Mouse (Mus musculus) limb, embryonic 14.5 days (tissue): ENCODE results near the gene Ppp6r2. TPM values are rescaled to one million over a fixed set of nuclear protein-coding genes. Genes with fewer than 3 reads are reported as not detected.

Experiments used
- ATAC-seq: fragments of 200-750 bp; cut with Nextera tagmentation; 2 replicates; pipeline ENCODE4 v1.8.0; 2017; ENCODE audit warnings: low read depth, moderate number of reproducible peaks, moderate TSS enrichment; ENCODE audit not compliant: low FRiP score
- DNase-seq: peaks from one replicate; pipeline ENCODE4 v3.0.0-alpha.2; 2015; ENCODE audit warnings: low spot score
- H3K27ac ChIP-seq: fragments of 300-500 bp; sonication (generic); replicated peaks from 2 replicates; pipeline ENCODE4 v1.5.1; 2014; ENCODE audit warnings: low read depth, mild to moderate bottlenecking, low read length, moderate library complexity, mixed read lengths
- H3K27me3 ChIP-seq: fragments of 300-500 bp; sonication (generic); 2 replicates; pipeline ENCODE4 v1.6.1; 2014; ENCODE audit warnings: low read length, mixed read lengths; ENCODE audit not compliant: control insufficient read depth, insufficient read depth
- H3K36me3 ChIP-seq: fragments of 300-500 bp; sonication (generic); 2 replicates; pipeline ENCODE4 v1.6.1; 2014; ENCODE audit warnings: mild to moderate bottlenecking, low read length, moderate library complexity, mixed read lengths; ENCODE audit not compliant: control insufficient read depth, insufficient read depth
- H3K4me1 ChIP-seq: fragments of 300-500 bp; sonication (generic); 2 replicates; pipeline ENCODE4 v1.6.1; 2014; ENCODE audit warnings: antibody characterized with exemption, low read length, mixed read lengths; ENCODE audit not compliant: control insufficient read depth, insufficient read depth
- H3K4me2 ChIP-seq: fragments of 300-500 bp; sonication (generic); replicated peaks from 2 replicates; pipeline ENCODE4 v1.6.1; 2014; ENCODE audit warnings: low read depth, mild to moderate bottlenecking, low read length, moderate library complexity; ENCODE audit not compliant: severe bottlenecking
- H3K4me3 ChIP-seq: fragments of 300-500 bp; sonication (generic); replicated peaks from 2 replicates; pipeline ENCODE4 v1.5.1; 2014; ENCODE audit warnings: low read length
- H3K9ac ChIP-seq: fragments of 300-500 bp; sonication (generic); 2 replicates; pipeline ENCODE4 v1.6.1; 2014; ENCODE audit warnings: mild to moderate bottlenecking, low read depth, low read length, moderate library complexity; ENCODE audit not compliant: severe bottlenecking
- H3K9me3 ChIP-seq: fragments of 300-500 bp; sonication (generic); 2 replicates; pipeline ENCODE4 v1.6.1; 2016; ENCODE audit warnings: low read length; ENCODE audit not compliant: control insufficient read depth
- POLR2A ChIP-seq: fragments of 200-500 bp; IDR thresholded peaks from 2 replicates; pipeline ENCODE4 v1.8.0; 2012; ENCODE audit warnings: inconsistent platforms, mild to moderate bottlenecking, moderate library complexity, borderline replicate concordance; ENCODE audit not compliant: insufficient read depth, insufficient read length; ENCODE audit errors: extremely low read depth
- WGBS: fragments of 180-500 bp; shearing (Covaris S2); extraction: QIAGEN DNeasy Blood & Tissue Kit; methylation state at CpG from one replicate; pipeline ENCODE4 v1.1.7; 2014; 5-methylcytosine and 5-hydroxymethylcytosine counted together
- polyA plus RNA-seq, 2 experiments: library from polyadenylated mRNA; depleted of rRNA in 1 of 2; stranded (reverse) in 1 of 2; unstranded in 1 of 2; fragments of >200 nt; fragmentation: Nextera tagmentation in 1 of 2; extraction: Ambion mirVana in 1 of 2; gene quantifications; 2 replicates each; pipeline versions ENCODE4 v1.2.1 to v1.2.3; 2012 to 2014

Ppp6r2 gene
- polyA plus RNA-seq, 2 experiments = 28.3 to 71.5 TPM

DNA sequence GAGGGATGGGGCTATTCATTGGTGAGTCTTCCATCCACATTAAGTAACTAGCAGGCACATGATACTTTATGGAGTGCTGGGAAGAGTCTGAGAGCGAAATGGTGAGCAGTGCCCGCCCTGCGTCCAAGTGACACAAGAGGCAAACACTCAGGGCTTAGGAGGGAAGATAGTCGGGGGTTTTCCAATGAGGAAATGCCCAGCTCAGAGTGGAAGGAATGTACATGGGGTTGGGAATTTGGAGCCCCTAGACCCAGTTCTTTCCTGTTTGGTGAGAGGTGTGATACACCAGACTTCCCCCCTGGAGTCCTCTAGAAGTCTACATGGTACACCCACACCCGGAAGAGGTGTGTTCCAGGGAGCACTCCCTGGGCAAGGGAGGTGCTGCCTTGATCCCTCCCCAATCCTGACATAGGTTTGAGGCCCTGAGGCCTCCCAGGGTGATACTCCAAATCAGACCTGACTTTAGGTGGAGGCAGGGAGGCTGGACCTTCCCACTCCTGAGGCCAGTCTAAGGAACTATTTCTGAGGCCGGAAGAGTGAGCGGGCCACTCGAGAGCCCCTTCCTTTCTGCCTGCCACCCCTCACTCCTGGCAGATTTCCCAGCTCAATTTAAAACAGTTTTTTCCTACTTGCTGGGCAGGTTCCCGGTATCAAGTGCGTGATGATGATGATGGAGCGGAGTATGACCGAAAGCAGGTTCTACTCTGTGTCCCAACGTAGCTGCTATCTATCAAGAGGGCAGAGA is 35.8 kb upstream of the Ppp6r2 start:
- Histone ChIP-seq H3K27ac (no peak overlapping the region), H3K4me2 (no peak overlapping the region; the same call in 1 of the 2 replicates)
- no peak for ATAC-seq

DNA sequence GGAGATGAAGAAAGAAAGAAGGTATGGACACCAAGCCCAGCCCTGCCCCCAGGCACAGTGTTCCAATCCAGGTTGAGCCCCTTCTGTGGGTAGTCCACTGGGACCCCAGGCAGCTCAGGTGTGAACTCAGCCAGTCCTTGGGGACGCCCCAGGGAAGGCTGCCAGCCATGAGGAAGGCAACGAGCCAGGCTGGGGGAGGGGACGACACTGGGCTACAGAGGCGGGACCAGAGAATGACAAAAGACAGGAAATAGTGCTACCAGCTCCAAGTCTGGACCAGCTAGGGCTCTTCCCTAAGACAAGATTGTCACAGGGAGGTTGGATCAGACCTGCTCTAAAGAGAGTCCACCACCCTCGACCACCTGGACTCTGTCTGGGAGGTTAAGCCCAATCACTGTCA is 34.2 kb upstream of the Ppp6r2 start:
- Histone ChIP-seq H3K4me3 (no peak overlapping the region), H3K36me3 (no peaks in the 10 kb centered on the region), H3K9me3 (no peaks in the 10 kb centered on the region), H3K4me2 (peak overlapping the region; percentile 1; the same call in 1 of the 2 replicates), H3K27me3 (no peaks in the 10 kb centered on the region), H3K4me1 (peaks cover 76% of the 10 kb centered on the region), H3K27ac (no peak overlapping the region), H3K9ac (no peak overlapping the region)
- 18% methylated on average over 5 of the region's 5 CpGs for WGBS
- no peak for DNase-seq
- TF ChIP-seq POLR2A = no peak
- no peak for ATAC-seq

More for the DNA sequence above, 35.8 kb upstream of the Ppp6r2 start:
- Histone ChIP-seq H3K9me3 (no peaks in the 10 kb centered on the region), H3K4me3 (no peak overlapping the region), H3K27me3 (no peaks in the 10 kb centered on the region), H3K4me1 (peaks cover 77% of the 10 kb centered on the region), H3K9ac (no peak overlapping the region), H3K36me3 (no peaks in the 10 kb centered on the region)
- DNase-seq = no peak
- no peak for TF ChIP-seq POLR2A
- WGBS = 60% methylated on average over 13 of the region's 13 CpGs

DNA sequence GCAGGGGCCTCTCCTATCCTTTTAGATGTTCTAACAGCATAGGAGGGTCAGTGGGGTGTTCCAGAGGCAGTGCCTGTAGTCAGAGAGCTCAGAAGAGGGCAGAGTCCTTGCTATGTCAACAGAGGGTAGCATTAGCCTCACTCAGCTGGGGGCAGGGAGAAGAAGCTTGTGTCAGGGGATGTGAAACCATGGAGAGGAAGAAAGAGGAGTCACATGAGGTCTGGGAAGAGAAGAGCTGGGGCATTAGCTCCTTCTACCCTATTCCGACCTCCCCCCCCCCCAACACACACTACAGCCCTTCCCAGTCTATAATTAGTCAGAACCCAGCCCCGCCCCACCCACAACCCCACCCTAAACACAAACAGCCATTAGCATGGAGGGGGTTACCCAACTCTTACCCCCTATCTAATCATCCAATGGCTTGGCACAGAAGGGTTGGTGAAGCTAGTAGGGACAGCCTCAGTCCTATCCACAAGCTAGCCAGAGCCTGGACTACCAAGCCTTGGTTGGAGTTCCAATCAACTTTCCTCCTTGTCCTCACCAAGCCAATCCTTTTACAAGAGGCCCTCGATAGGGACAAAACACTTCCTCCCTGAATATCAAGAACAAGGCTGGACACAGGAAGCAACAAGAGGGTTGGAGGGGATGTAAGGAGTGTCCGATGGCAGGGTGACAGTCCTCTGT is 33.6 kb upstream of the Ppp6r2 start:
- no peaks in the 10 kb centered on the region for H3K27me3 ChIP-seq
- no peak overlapping the region; the same call in 1 of the 2 replicates for H3K4me3 ChIP-seq
- 81% methylated on average over 4 of the region's 4 CpGs for WGBS
- no peak for ATAC-seq
- H3K9ac ChIP-seq = no peak overlapping the region
- no peak for DNase-seq
- no peaks in the 10 kb centered on the region for H3K9me3 ChIP-seq
- H3K4me2 ChIP-seq = peak overlapping the region; percentile 75
- TF ChIP-seq POLR2A = no peak
- H3K27ac ChIP-seq = no peak overlapping the region
- no peaks in the 10 kb centered on the region for H3K36me3 ChIP-seq
- H3K4me1 ChIP-seq = peaks cover 70% of the 10 kb centered on the region

DNA sequence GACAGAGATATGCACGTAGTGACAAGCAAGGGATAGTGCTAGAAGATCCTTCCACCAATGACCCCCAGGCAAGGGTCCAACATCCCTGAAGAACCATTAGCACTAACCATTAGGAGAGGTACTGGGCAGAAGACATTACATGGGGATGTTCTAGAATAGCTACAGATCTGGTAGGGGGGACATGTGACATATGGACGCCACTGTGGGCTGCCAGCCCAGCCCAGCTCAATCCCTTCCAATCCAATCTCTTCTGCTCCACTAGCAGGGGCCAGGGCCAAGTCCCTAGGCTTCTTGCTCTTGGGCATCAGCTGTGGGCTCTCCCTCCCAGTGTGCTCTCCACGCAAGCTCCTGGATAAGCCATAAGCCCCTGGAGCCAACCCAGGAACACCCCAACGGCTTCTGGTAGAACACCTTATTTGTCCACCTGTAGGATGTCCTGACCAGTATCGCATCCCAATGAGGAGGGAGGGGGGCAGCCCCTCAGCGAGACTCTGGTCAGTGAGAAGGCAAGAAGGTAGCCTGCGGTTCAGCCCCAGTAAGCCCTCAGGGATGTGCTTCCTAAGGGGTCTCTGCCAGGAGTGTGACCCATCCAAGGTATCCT is 33.0 kb upstream of the Ppp6r2 start:
- no peaks in the 10 kb centered on the region for H3K9me3 ChIP-seq
- peaks cover 66% of the 10 kb centered on the region for H3K4me1 ChIP-seq
- peak overlapping the region; percentile 90 for H3K27ac ChIP-seq
- peak overlapping the region; percentile 67 for H3K4me3 ChIP-seq
- ATAC-seq = no peak
- no peaks in the 10 kb centered on the region for H3K27me3 ChIP-seq
- no peak for DNase-seq
- H3K4me2 ChIP-seq = peak overlapping the region; percentile 75
- no peaks in the 10 kb centered on the region for H3K36me3 ChIP-seq
- H3K9ac ChIP-seq = peak overlapping the region; percentile 78
- WGBS = 70% methylated on average over 7 of the region's 7 CpGs
- no peak for TF ChIP-seq POLR2A

DNA sequence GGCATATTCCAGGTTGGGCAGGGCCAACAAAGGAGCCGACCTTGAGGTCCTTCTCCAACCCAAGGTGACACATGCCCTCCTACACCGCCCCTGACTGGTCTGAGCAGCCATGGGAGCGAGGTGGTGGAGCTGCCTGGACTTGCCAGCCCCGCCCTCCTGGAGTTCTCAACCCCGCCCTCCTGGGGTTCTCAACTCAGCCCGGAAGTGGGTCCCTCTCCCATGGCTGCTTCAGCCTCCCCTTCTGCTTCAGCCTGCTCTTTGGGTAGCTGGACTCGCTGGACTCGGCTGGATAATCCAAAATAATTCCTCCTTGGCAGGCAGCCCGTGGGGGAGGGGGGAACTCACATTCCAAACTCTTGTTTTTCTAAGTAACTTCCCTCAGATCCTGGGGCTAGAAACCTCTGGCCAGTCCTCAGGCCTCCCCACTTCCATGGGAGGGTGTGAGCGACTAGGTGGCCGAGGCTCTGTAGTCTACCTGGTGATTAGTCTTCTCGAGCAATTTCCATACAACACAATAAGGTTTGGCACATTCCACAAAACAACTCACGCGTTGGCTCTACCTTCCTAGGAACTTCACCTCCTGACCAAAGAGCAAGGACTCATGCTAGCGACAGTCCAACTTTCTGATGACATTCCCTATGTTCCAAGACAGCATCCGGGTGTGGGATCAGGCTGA is 32.3 kb upstream of the Ppp6r2 start:
- peak overlapping the region; percentile 90 for H3K27ac ChIP-seq
- 2% methylated on average over 15 of the region's 16 CpGs for WGBS
- H3K4me1 ChIP-seq = peaks cover 60% of the 10 kb centered on the region

More for the DNA sequence above, 32.3 kb upstream of the Ppp6r2 start:
- peak overlapping the region; percentile 67 for H3K4me3 ChIP-seq
- peak overlapping the region; percentile 78 for H3K9ac ChIP-seq
- H3K4me2 ChIP-seq = peak overlapping the region; percentile 75
- DNase-seq (peak; percentile 73), ATAC-seq (peak; percentile 43)
- H3K9me3 ChIP-seq = no peaks in the 10 kb centered on the region
- no peaks in the 10 kb centered on the region for H3K27me3 ChIP-seq
- TF ChIP-seq POLR2A = no peak
- no peaks in the 10 kb centered on the region for H3K36me3 ChIP-seq
